ENCODE assay signal across 25 mouse cellular contexts in the genomic region with DNA sequence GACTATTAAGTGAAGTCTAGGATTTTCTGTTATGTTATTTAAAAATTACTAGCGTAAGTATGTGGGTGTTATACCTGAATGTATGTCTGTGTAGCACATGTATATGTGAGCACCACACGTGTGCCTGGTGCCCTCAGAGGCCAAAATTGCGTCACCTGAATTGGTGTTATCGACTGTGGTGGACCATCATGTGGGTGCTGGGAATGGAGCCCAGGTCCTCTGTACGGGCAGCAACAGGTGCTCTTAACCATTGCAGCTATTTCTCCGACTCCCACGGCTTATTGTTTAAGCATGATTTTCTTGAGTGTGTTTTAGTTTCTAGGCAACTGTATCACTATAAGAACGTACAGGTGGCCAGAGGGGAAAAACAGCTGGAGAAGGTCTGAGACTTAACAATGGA.
"Had no signal": no experiment of that assay in that cellular context is flagged by ENCODE, and none has a peak within 500 bp of the region (broad histone marks: within the 10 kb centered on the region; RNA-seq: fewer than 3 reads in every experiment).

No protein-coding gene starts in this region.

- DNase-seq: gastrocnemius, adult 2 months; gastrocnemius, postnatal 10 days; gastrocnemius, postnatal 25 days; heart, adult 2 months; heart, postnatal 10 days; heart, postnatal 36 days; kidney, adult 18-20 months; kidney, adult 8-10 months; kidney, postnatal 10 days; kidney, postnatal 25 days; kidney, postnatal 4 days; liver; liver, embryonic 13.5 days had no signal

- ATAC-seq: hindbrain, embryonic 16.5 days; inflammation-experienced regulatory T-cells, adult 6 months; intestine, embryonic 16.5 days had no signal

- H3K4me3 ChIP-seq: gastrocnemius, adult 2 months; heart, adult 2 months; heart, embryonic 12.5 days; hindbrain, embryonic 10.5 days; hindbrain, embryonic 12.5 days; layer of hippocampus, adult 2 months; left cerebral cortex, adult 2 months; limb, embryonic 10.5 days; limb, embryonic 12.5 days; liver, embryonic 13.5 days; liver, embryonic 15.5 days had no signal

- H3K27ac ChIP-seq: gastrocnemius, adult 2 months; heart, adult 2 months; hindbrain, embryonic 10.5 days; hindbrain, embryonic 12.5 days; hindbrain, embryonic 14.5 days; layer of hippocampus, adult 2 months; left cerebral cortex, adult 2 months; limb, embryonic 10.5 days; limb, embryonic 12.5 days; liver, embryonic 13.5 days; liver, embryonic 15.5 days had no signal

- H3K27me3 ChIP-seq: heart, embryonic 12.5 days; hindbrain, embryonic 12.5 days; limb, embryonic 12.5 days; liver, embryonic 13.5 days; liver, embryonic 15.5 days had no signal

- H3K9ac ChIP-seq: heart, embryonic 12.5 days; hindbrain, embryonic 12.5 days; hindbrain, embryonic 14.5 days; limb, embryonic 12.5 days; liver, embryonic 13.5 days; liver, embryonic 15.5 days had no signal

- H3K4me1 ChIP-seq: heart, embryonic 12.5 days; hindbrain, embryonic 10.5 days; hindbrain, embryonic 12.5 days; limb, embryonic 10.5 days; limb, embryonic 12.5 days had no signal

- H3K9me3 ChIP-seq: heart, embryonic 12.5 days; hindbrain, embryonic 10.5 days; hindbrain, embryonic 12.5 days; limb, embryonic 10.5 days; limb, embryonic 12.5 days; liver, embryonic 13.5 days; liver, embryonic 15.5 days had no signal

- H3K4me2 ChIP-seq: heart, embryonic 12.5 days; hindbrain, embryonic 12.5 days; hindbrain, embryonic 14.5 days; limb, embryonic 12.5 days; liver, embryonic 13.5 days; liver, embryonic 15.5 days had no signal
